Mouse (Mus musculus): ENCODE results near the gene Sestd1. TPM values are rescaled to one million over a fixed set of nuclear protein-coding genes. Genes with fewer than 3 reads are reported as not detected.
A peak's percentile ranks its signal among the peaks of the same experiment; 100 is the strongest.

The Sestd1 gene
- polyA plus RNA-seq, 1 experiment from 2014 or later = 52.2 TPM

- H3K4me2 ChIP-seq (ENCODE audit: low read length) = no peak overlapping the region
- WGBS = 68% methylated on average over 5 of the region's 5 CpGs
- H3K9me3 ChIP-seq (ENCODE audit: control insufficient read depth, low read length) = no peaks in the 10 kb centered on the region
- no peak overlapping the region for H3K9ac ChIP-seq (replicated peaks; ENCODE audit: low read length)
- ATAC-seq (ENCODE audit: low FRiP score, low TSS enrichment) (no peak), DNase-seq (no peak)
- H3K4me3 ChIP-seq (replicated peaks; ENCODE audit: low read depth, low read length) = no peak overlapping the region
- no peaks in the 10 kb centered on the region for H3K4me1 ChIP-seq (ENCODE audit: control insufficient read depth, insufficient read depth, low read length)
- peaks cover 59% of the 10 kb centered on the region for H3K36me3 ChIP-seq (ENCODE audit: control insufficient read depth, insufficient read depth, low read length)
- H3K27ac ChIP-seq (replicated peaks; ENCODE audit: low read depth, low read length) = no peak overlapping the region
- no peaks in the 10 kb centered on the region for H3K27me3 ChIP-seq (ENCODE audit: control insufficient read depth, insufficient read depth, low read length)
Measured at GRCm38 (mm10) chr2:77212885-77213284, 67.5 kb downstream of the Sestd1 start.

GRCm38 (mm10) chr2:77206951-77207350 lies 73.4 kb downstream of the Sestd1 start:
- Histone ChIP-seq H3K36me3 (ENCODE audit: control insufficient read depth, insufficient read depth, low read length) (peaks cover 42% of the 10 kb centered on the region), H3K4me2 (ENCODE audit: low read length) (no peak overlapping the region), H3K4me1 (ENCODE audit: control insufficient read depth, insufficient read depth, low read length) (no peaks in the 10 kb centered on the region), H3K27ac (replicated peaks; ENCODE audit: low read depth, low read length) (no peak overlapping the region), H3K9me3 (ENCODE audit: control insufficient read depth, low read length) (no peaks in the 10 kb centered on the region), H3K27me3 (ENCODE audit: control insufficient read depth, insufficient read depth, low read length) (no peaks in the 10 kb centered on the region), H3K4me3 (replicated peaks; ENCODE audit: low read depth, low read length) (no peak overlapping the region), H3K9ac (replicated peaks; ENCODE audit: low read length) (no peak overlapping the region)
- no peak for ATAC-seq (ENCODE audit: low FRiP score, low TSS enrichment)
- 96% methylated on average over 3 of the region's 3 CpGs for WGBS
- no peak for DNase-seq

GRCm38 (mm10) chr2:77203916-77204315 lies 76.5 kb downstream of the Sestd1 start:
- no peaks in the 10 kb centered on the region for H3K9me3 ChIP-seq (ENCODE audit: control insufficient read depth, low read length)
- peaks cover 29% of the 10 kb centered on the region for H3K36me3 ChIP-seq (ENCODE audit: control insufficient read depth, insufficient read depth, low read length)
- no peaks in the 10 kb centered on the region for H3K27me3 ChIP-seq (ENCODE audit: control insufficient read depth, insufficient read depth, low read length)
- no peak overlapping the region for H3K27ac ChIP-seq (replicated peaks; ENCODE audit: low read depth, low read length)
- H3K4me2 ChIP-seq (ENCODE audit: low read length) = no peak overlapping the region
- H3K4me3 ChIP-seq (replicated peaks; ENCODE audit: low read depth, low read length) = no peak overlapping the region
- peak; percentile 76 for DNase-seq
- no peak overlapping the region for H3K9ac ChIP-seq (replicated peaks; ENCODE audit: low read length)
- no peak for ATAC-seq (ENCODE audit: low FRiP score, low TSS enrichment)
- H3K4me1 ChIP-seq (ENCODE audit: control insufficient read depth, insufficient read depth, low read length) = no peaks in the 10 kb centered on the region
- 62% methylated on average over 2 of the region's 2 CpGs for WGBS

GRCm38 (mm10) chr2:77201900-77202299 lies 78.5 kb downstream of the Sestd1 start:
- H3K4me1 ChIP-seq (ENCODE audit: control insufficient read depth, insufficient read depth, low read length) = no peaks in the 10 kb centered on the region
- 98% methylated on average over 1 of the region's 1 CpGs for WGBS
- H3K4me2 ChIP-seq (ENCODE audit: low read length) = no peak overlapping the region
- no peaks in the 10 kb centered on the region for H3K9me3 ChIP-seq (ENCODE audit: control insufficient read depth, low read length)
- H3K36me3 ChIP-seq (ENCODE audit: control insufficient read depth, insufficient read depth, low read length) = peaks cover 30% of the 10 kb centered on the region
- H3K27ac ChIP-seq (replicated peaks; ENCODE audit: low read depth, low read length) = no peak overlapping the region
- H3K4me3 ChIP-seq (replicated peaks; ENCODE audit: low read depth, low read length) = no peak overlapping the region
- H3K9ac ChIP-seq (replicated peaks; ENCODE audit: low read length) = no peak overlapping the region
- H3K27me3 ChIP-seq (ENCODE audit: control insufficient read depth, insufficient read depth, low read length) = no peaks in the 10 kb centered on the region
- ATAC-seq (ENCODE audit: low FRiP score, low TSS enrichment) = no peak
- no peak for DNase-seq

- Histone ChIP-seq H3K36me3 (ENCODE audit: control insufficient read depth, insufficient read depth, low read length) (peaks cover 30% of the 10 kb centered on the region), H3K27ac (replicated peaks; ENCODE audit: low read depth, low read length) (no peak overlapping the region), H3K4me1 (ENCODE audit: control insufficient read depth, insufficient read depth, low read length) (no peaks in the 10 kb centered on the region), H3K4me3 (replicated peaks; ENCODE audit: low read depth, low read length) (no peak overlapping the region), H3K27me3 (ENCODE audit: control insufficient read depth, insufficient read depth, low read length) (no peaks in the 10 kb centered on the region), H3K4me2 (ENCODE audit: low read length) (no peak overlapping the region), H3K9me3 (ENCODE audit: control insufficient read depth, low read length) (no peaks in the 10 kb centered on the region), H3K9ac (replicated peaks; ENCODE audit: low read length) (no peak overlapping the region)
- DNase-seq = no peak
- ATAC-seq (ENCODE audit: low FRiP score, low TSS enrichment) = no peak
- 88% methylated on average over 5 of the region's 5 CpGs for WGBS
Measured at GRCm38 (mm10) chr2:77200958-77201614, 79.3 kb downstream of the Sestd1 start.

- no peaks in the 10 kb centered on the region for H3K4me1 ChIP-seq (ENCODE audit: control insufficient read depth, insufficient read depth, low read length)
- WGBS = 92% methylated on average over 4 of the region's 4 CpGs
- no peaks in the 10 kb centered on the region for H3K9me3 ChIP-seq (ENCODE audit: control insufficient read depth, low read length)
- DNase-seq (no peak), ATAC-seq (ENCODE audit: low FRiP score, low TSS enrichment) (no peak)
- H3K36me3 ChIP-seq (ENCODE audit: control insufficient read depth, insufficient read depth, low read length) = peaks cover 29% of the 10 kb centered on the region
- no peaks in the 10 kb centered on the region for H3K27me3 ChIP-seq (ENCODE audit: control insufficient read depth, insufficient read depth, low read length)
- no peak overlapping the region for H3K4me2 ChIP-seq (ENCODE audit: low read length)
- H3K27ac ChIP-seq (replicated peaks; ENCODE audit: low read depth, low read length) = no peak overlapping the region
- no peak overlapping the region for H3K9ac ChIP-seq (replicated peaks; ENCODE audit: low read length)
- H3K4me3 ChIP-seq (replicated peaks; ENCODE audit: low read depth, low read length) = no peak overlapping the region
Measured at GRCm38 (mm10) chr2:77200379-77200778, 80.0 kb downstream of the Sestd1 start.

- Histone ChIP-seq H3K9me3 (ENCODE audit: control insufficient read depth, low read length) (no peaks in the 10 kb centered on the region), H3K9ac (replicated peaks; ENCODE audit: low read length) (no peak overlapping the region), H3K4me1 (ENCODE audit: control insufficient read depth, insufficient read depth, low read length) (no peaks in the 10 kb centered on the region), H3K4me3 (replicated peaks; ENCODE audit: low read depth, low read length) (no peak overlapping the region), H3K27ac (replicated peaks; ENCODE audit: low read depth, low read length) (no peak overlapping the region), H3K36me3 (ENCODE audit: control insufficient read depth, insufficient read depth, low read length) (peaks cover 39% of the 10 kb centered on the region), H3K27me3 (ENCODE audit: control insufficient read depth, insufficient read depth, low read length) (no peaks in the 10 kb centered on the region), H3K4me2 (ENCODE audit: low read length) (no peak overlapping the region)
- WGBS = 88% methylated on average over 5 of the region's 5 CpGs
- DNase-seq (no peak), ATAC-seq (ENCODE audit: low FRiP score, low TSS enrichment) (no peak)
Measured at GRCm38 (mm10) chr2:77198246-77198645, 82.1 kb downstream of the Sestd1 start.

GRCm38 (mm10) chr2:77196819-77197218 lies 83.6 kb downstream of the Sestd1 start:
- DNase-seq = no peak
- Histone ChIP-seq H3K36me3 (ENCODE audit: control insufficient read depth, insufficient read depth, low read length) (peaks cover 40% of the 10 kb centered on the region), H3K4me3 (replicated peaks; ENCODE audit: low read depth, low read length) (no peak overlapping the region), H3K9me3 (ENCODE audit: control insufficient read depth, low read length) (no peaks in the 10 kb centered on the region), H3K4me1 (ENCODE audit: control insufficient read depth, insufficient read depth, low read length) (no peaks in the 10 kb centered on the region), H3K27ac (replicated peaks; ENCODE audit: low read depth, low read length) (no peak overlapping the region), H3K27me3 (ENCODE audit: control insufficient read depth, insufficient read depth, low read length) (no peaks in the 10 kb centered on the region), H3K9ac (replicated peaks; ENCODE audit: low read length) (no peak overlapping the region), H3K4me2 (ENCODE audit: low read length) (no peak overlapping the region)
- ATAC-seq (ENCODE audit: low FRiP score, low TSS enrichment) = no peak
- 93% methylated on average over 4 of the region's 4 CpGs for WGBS

- no peak overlapping the region for H3K27ac ChIP-seq (replicated peaks; ENCODE audit: low read depth, low read length)
- no peak overlapping the region for H3K4me3 ChIP-seq (replicated peaks; ENCODE audit: low read depth, low read length)
- no peaks in the 10 kb centered on the region for H3K9me3 ChIP-seq (ENCODE audit: control insufficient read depth, low read length)
- no peaks in the 10 kb centered on the region for H3K27me3 ChIP-seq (ENCODE audit: control insufficient read depth, insufficient read depth, low read length)
- H3K4me2 ChIP-seq (ENCODE audit: low read length) = no peak overlapping the region
- no peaks in the 10 kb centered on the region for H3K4me1 ChIP-seq (ENCODE audit: control insufficient read depth, insufficient read depth, low read length)
- no peak overlapping the region for H3K9ac ChIP-seq (replicated peaks; ENCODE audit: low read length)
- DNase-seq (no peak), ATAC-seq (ENCODE audit: low FRiP score, low TSS enrichment) (no peak)
- peaks cover 47% of the 10 kb centered on the region for H3K36me3 ChIP-seq (ENCODE audit: control insufficient read depth, insufficient read depth, low read length)
- WGBS = 93% methylated on average over 5 of the region's 5 CpGs
Measured at GRCm38 (mm10) chr2:77195056-77195455, 85.3 kb downstream of the Sestd1 start.
